Mouse (Mus musculus) kidney, adult 2 months (tissue): ENCODE results near the gene 2900026A02Rik. TPM values are rescaled to one million over a fixed set of nuclear protein-coding genes. Genes with fewer than 3 reads are reported as not detected.

Source experiments
- DNase-seq: peaks from one replicate; pipeline ENCODE4 v3.0.0; 2021
- H3K27ac ChIP-seq: fragments of 200-500 bp; 2 replicates; pipeline ENCODE4 v1.5.1; 2012; ENCODE audit warnings: low read depth, low read length, control low read depth, inconsistent platforms; ENCODE audit not compliant: insufficient read depth
- H3K27me3 ChIP-seq: fragments of 200-500 bp; replicated peaks from 2 replicates; pipeline ENCODE4 v1.6.1; 2012; ENCODE audit warnings: mild to moderate bottlenecking, moderate library complexity, low read length, inconsistent platforms; ENCODE audit not compliant: control insufficient read depth, insufficient read depth
- H3K36me3 ChIP-seq: fragments of 200-500 bp; 2 replicates; pipeline ENCODE4 v1.6.1; 2012; ENCODE audit warnings: mild to moderate bottlenecking, moderate library complexity, low read length, inconsistent platforms; ENCODE audit not compliant: control insufficient read depth, insufficient read depth
- H3K4me1 ChIP-seq: fragments of 200-500 bp; 2 replicates; pipeline ENCODE4 v1.6.1; 2011; ENCODE audit warnings: low read length; ENCODE audit not compliant: control insufficient read depth, insufficient read depth
- H3K4me3 ChIP-seq: fragments of 200-500 bp; 2 replicates; pipeline ENCODE4 v1.5.1; 2011; ENCODE audit warnings: mild to moderate bottlenecking, low read depth, low read length, control low read depth; ENCODE audit not compliant: insufficient read depth
- CTCF ChIP-seq: fragments of 200-500 bp; conservative IDR thresholded peaks from 2 replicates; pipeline ENCODE4 v1.5.1; 2011; ENCODE audit warnings: low read depth, mild to moderate bottlenecking, control low read depth, low read length, moderate library complexity, mixed read lengths; ENCODE audit not compliant: insufficient read depth, insufficient read length
- POLR2A ChIP-seq: fragments of 200-500 bp; IDR thresholded peaks from one replicate; pipeline ENCODE4 v1.6.1; 2011; ENCODE audit warnings: low read depth, low read length, control low read depth
- WGBS: fragments of 180-500 bp; shearing (Covaris S2); methylation state at CpG from one replicate; pipeline ENCODE4 v1.1.7; 2018; 5-methylcytosine and 5-hydroxymethylcytosine counted together
- polyA plus RNA-seq: library from polyadenylated mRNA; depleted of rRNA; stranded (reverse); fragments of >200 nt; gene quantifications from 2 replicates; pipeline ENCODE4 v1.2.3, GENCODE M21; 2012

Gene 2900026A02Rik
- polyA plus RNA-seq, 1 experiment: 15.0 TPM

DNA sequence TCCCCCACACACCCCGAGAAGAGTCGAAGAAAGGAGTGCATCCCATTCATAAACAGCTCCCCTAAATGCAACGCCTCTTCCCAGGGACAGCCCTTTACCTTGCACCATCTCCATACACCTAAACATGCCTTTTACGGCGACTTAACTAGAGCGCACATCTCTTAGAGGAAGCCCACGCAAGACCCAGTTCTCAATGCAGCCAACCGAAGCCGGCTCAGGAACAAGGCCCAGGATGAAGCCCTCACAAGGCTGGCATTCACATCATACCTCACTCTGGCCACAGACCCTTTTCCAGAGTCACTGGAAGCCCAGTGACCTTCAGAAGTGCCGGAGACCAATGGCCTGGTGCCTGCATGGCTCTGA lies 21.3 kb downstream of the 2900026A02Rik start:
- TF ChIP-seq POLR2A (no peak), CTCF (no peak)
- Histone ChIP-seq H3K27ac (0 out of 2 replicates have a peak overlapping the region, but pooled peaks have one; percentile 3), H3K27me3 (no peaks in the 10 kb centered on the region), H3K4me1 (peaks cover 7% of the 10 kb centered on the region; the same call in 1 of the 2 replicates), H3K36me3 (no peaks in the 10 kb centered on the region), H3K4me3 (no peak overlapping the region)
- no peak for DNase-seq
- 83% methylated on average over 10 of the region's 10 CpGs for WGBS

DNA sequence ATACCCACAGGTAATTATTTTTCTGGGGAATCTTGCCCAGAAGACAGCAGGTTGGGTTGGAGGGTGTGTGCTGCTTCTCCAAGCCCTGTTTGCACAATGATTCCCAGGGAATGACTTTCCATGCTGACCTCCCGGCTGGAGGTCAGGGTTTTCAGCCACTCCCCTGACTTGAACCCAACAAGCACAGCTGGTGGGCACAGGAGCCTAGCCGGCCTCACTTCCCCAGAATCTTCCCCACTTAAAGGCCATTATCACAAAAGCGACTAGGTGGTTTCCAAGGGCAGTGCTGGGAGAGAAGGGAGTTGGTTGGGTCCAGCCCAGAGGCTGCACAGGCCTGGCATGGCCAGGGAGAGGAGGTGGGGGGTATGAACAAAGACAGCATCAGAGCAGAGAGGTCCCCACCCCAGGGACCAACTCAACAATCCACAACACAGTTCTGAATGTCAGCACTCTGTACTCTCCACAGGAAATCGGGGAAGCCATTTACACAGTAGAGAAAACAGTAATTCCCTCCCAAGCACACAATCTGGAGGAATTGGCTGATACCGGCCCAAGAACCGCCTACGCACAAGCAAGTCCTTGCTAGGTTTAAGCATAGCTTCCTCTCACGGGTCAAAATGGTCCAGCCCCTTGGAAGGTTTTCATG lies 21.8 kb downstream of the 2900026A02Rik start:
- no peaks in the 10 kb centered on the region for H3K36me3 ChIP-seq
- 47% methylated on average over 8 of the region's 8 CpGs for WGBS
- H3K27ac ChIP-seq: peak overlapping the region; percentile 6; the same call in 1 of the 2 replicates
- peaks cover 7% of the 10 kb centered on the region; the same call in 1 of the 2 replicates for H3K4me1 ChIP-seq
- DNase-seq: no peak
- no peaks in the 10 kb centered on the region for H3K27me3 ChIP-seq
- TF ChIP-seq CTCF (no peak), POLR2A (no peak)
- H3K4me3 ChIP-seq: no peak overlapping the region

GRCm38 (mm10) chr5:113196916-113197794 lies 23.9 kb downstream of the 2900026A02Rik start:
- H3K4me3 ChIP-seq: no peak overlapping the region
- 52% methylated on average over 9 of the region's 9 CpGs for WGBS
- H3K4me1 ChIP-seq: peaks cover 7% of the 10 kb centered on the region; the same call in 1 of the 2 replicates
- peak overlapping the region; percentile 84 for H3K27ac ChIP-seq
- no peaks in the 10 kb centered on the region for H3K36me3 ChIP-seq
- no peak for TF ChIP-seq POLR2A
- no peak for TF ChIP-seq CTCF
- H3K27me3 ChIP-seq: no peaks in the 10 kb centered on the region
- DNase-seq: no peak

DNA sequence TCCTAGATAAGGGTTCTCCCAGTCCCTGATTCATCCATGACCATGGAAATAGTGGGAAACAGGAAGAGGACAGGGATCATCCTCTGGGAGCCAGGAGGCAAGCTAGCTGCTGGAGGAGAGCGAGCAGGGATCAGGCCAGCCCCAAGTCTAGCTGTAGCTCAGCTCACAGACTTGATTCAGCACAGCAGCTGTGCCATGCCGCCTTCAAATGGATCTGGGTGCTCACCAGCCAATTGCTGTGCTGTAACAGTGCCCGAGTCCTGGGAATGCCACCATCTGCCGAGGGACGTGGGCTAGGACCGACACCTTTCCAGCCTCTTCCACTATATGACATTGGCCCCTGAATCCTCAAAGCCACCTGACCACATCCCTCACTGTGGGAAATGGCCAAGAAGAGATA lies 25.1 kb downstream of the 2900026A02Rik start:
- no peak for DNase-seq
- Histone ChIP-seq H3K27me3 (no peaks in the 10 kb centered on the region), H3K27ac (no peak overlapping the region), H3K36me3 (no peaks in the 10 kb centered on the region), H3K4me3 (no peak overlapping the region), H3K4me1 (peaks cover 7% of the 10 kb centered on the region; the same call in 1 of the 2 replicates)
- 91% methylated on average over 6 of the region's 6 CpGs for WGBS
- TF ChIP-seq POLR2A (no peak), CTCF (no peak)

DNA sequence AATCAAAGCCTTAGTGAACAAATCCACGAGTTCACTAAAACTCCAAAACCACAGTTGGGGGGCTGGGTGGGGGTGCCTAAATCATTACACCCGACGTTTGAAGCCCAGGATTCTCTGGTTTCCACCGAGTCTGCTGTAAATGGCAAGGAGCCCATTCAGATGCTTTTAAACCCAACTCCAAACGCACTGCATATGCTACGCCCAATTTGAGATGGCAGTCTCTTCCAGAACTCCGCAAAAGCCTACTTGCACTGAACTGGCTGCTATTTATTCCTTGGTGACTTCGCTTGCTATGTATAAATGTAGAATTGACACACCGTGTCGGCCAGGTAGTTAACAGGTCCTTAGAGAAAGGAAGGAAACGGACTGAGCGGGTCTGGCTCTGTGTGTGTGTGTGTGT lies 25.6 kb downstream of the 2900026A02Rik start:
- DNase-seq: no peak
- no peaks in the 10 kb centered on the region for H3K36me3 ChIP-seq
- no peak overlapping the region for H3K27ac ChIP-seq
- H3K4me3 ChIP-seq: no peak overlapping the region
- H3K27me3 ChIP-seq: no peaks in the 10 kb centered on the region
- H3K4me1 ChIP-seq: peaks cover 7% of the 10 kb centered on the region; the same call in 1 of the 2 replicates
- WGBS: 73% methylated on average over 12 of the region's 12 CpGs
- TF ChIP-seq POLR2A: no peak
- TF ChIP-seq CTCF: no peak

- H3K27ac ChIP-seq: no peak overlapping the region
- no peaks in the 10 kb centered on the region for H3K27me3 ChIP-seq
- peak overlapping the region; percentile 48; the same call in 1 of the 2 replicates for H3K4me3 ChIP-seq
- TF ChIP-seq POLR2A: no peak
- TF ChIP-seq CTCF: no peak
- WGBS: 78% methylated on average over 18 of the region's 18 CpGs
- no peak for DNase-seq
- H3K36me3 ChIP-seq: no peaks in the 10 kb centered on the region
- H3K4me1 ChIP-seq: 0 out of 2 replicates have a peak, but pooled peaks cover 3% of the 10 kb centered on the region
Measured at GRCm38 (mm10) chr5:113193762-113194161, 27.3 kb downstream of the 2900026A02Rik start.

DNA sequence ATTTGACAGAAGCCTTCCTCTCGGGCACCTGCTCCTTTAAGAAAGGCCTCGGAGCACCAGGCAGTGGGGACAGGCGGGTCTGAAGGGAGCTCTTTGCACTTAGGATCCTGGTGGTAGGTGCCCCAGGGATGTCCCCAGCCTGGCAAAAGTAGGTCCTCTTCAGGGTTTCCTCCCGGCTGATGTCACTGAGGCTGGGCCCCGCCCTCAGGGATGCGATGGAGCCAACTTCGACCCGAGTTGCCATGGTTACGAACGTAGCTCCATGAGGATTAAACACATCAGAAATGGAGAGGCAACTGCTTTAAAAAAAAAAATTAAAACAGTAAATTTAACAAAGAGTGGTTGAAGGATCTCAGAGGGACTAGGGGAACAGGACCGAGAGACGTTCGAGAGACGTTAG lies 29.1 kb downstream of the 2900026A02Rik start:
- Histone ChIP-seq H3K4me1 (0 out of 2 replicates have a peak, but pooled peaks cover under 1% of the 10 kb centered on the region), H3K27ac (no peak overlapping the region), H3K27me3 (no peaks in the 10 kb centered on the region), H3K4me3 (no peak overlapping the region), H3K36me3 (no peaks in the 10 kb centered on the region)
- WGBS: 80% methylated on average over 14 of the region's 14 CpGs
- TF ChIP-seq POLR2A (no peak), CTCF (no peak)
- no peak for DNase-seq
